Mouse (Mus musculus) spleen, postnatal 36 days (tissue): ENCODE data around the gene Vasn.

Experiments used
- DNase-seq, 2 experiments: peaks; one replicate each; pipeline ENCODE4 v3.0.0; 2022; ENCODE audit warnings: low spot score in 2 of 2, mixed read lengths in 1 of 2

The Vasn gene

GRCm38 (mm10) chr16:4606431-4607084 lies 33.2 kb upstream of the Vasn start:
- no peak for DNase-seq

- peak; percentile 75 to 79 for DNase-seq
Observed at GRCm38 (mm10) chr16:4607818-4608531, 31.8 kb upstream of the Vasn start.

- DNase-seq, result no peak
Observed at GRCm38 (mm10) chr16:4608532-4609059, 31.1 kb upstream of the Vasn start.

GRCm38 (mm10) chr16:4611193-4611592 lies 28.5 kb upstream of the Vasn start:
- DNase-seq, result no peak

- no peak for DNase-seq
Observed at GRCm38 (mm10) chr16:4611676-4612075, 28.1 kb upstream of the Vasn start.

- no peak for DNase-seq
Observed at GRCm38 (mm10) chr16:4613736-4614135, 26.0 kb upstream of the Vasn start.

GRCm38 (mm10) chr16:4614639-4615038 lies 25.1 kb upstream of the Vasn start:
- DNase-seq, result no peak

- DNase-seq, result no peak
Observed at GRCm38 (mm10) chr16:4615297-4615696, 24.4 kb upstream of the Vasn start.

- no peak for DNase-seq
Observed at GRCm38 (mm10) chr16:4616829-4617228, 22.9 kb upstream of the Vasn start.

GRCm38 (mm10) chr16:4624074-4624473 lies 15.7 kb upstream of the Vasn start:
- DNase-seq, result no peak

- DNase-seq, result peak; percentile 86 to 90
Observed at GRCm38 (mm10) chr16:4624481-4625110, 15.1 kb upstream of the Vasn start, which contains the start of gene Pam16. TSS of gene Pam16 (minus strand) at chr16:4624988.

- DNase-seq, result no peak
Observed at GRCm38 (mm10) chr16:4627105-4627504, 12.6 kb upstream of the Vasn start.

- DNase-seq, result no peak
Observed at GRCm38 (mm10) chr16:4628898-4629419, 10.8 kb upstream of the Vasn start.

- DNase-seq, result peak; percentile 63 to 71
Observed at GRCm38 (mm10) chr16:4629950-4630349, 9.8 kb upstream of the Vasn start.

GRCm38 (mm10) chr16:4632050-4632449 lies 7.7 kb upstream of the Vasn start:
- no peak for DNase-seq

- no peak for DNase-seq
Observed at GRCm38 (mm10) chr16:4633661-4634060, 6.1 kb upstream of the Vasn start.

- DNase-seq, result no peak
Observed at GRCm38 (mm10) chr16:4634681-4635080, 5.1 kb upstream of the Vasn start.

- no peak for DNase-seq
Observed at GRCm38 (mm10) chr16:4635760-4636159, 4.0 kb upstream of the Vasn start.

- no peak for DNase-seq
Observed at GRCm38 (mm10) chr16:4638891-4639390, 800 bp upstream of the Vasn start.

- DNase-seq, result peak; percentile 28 to 36
Observed at GRCm38 (mm10) chr16:4640267-4641005, 695 bp downstream of the Vasn start.

GRCm38 (mm10) chr16:4641119-4641838 lies 1.5 kb downstream of the Vasn start:
- DNase-seq, result peak; percentile 44 to 50
